Mouse (Mus musculus) forelimb bud, embryonic 11.5 days (tissue): ENCODE measurements around the gene Mier2.

ENCODE experiments used
- DNase-seq: peaks from one replicate; pipeline ENCODE4 v3.0.0-alpha.2; 2012; ENCODE audit warnings: low read depth, low spot score

Gene Mier2

DNA sequence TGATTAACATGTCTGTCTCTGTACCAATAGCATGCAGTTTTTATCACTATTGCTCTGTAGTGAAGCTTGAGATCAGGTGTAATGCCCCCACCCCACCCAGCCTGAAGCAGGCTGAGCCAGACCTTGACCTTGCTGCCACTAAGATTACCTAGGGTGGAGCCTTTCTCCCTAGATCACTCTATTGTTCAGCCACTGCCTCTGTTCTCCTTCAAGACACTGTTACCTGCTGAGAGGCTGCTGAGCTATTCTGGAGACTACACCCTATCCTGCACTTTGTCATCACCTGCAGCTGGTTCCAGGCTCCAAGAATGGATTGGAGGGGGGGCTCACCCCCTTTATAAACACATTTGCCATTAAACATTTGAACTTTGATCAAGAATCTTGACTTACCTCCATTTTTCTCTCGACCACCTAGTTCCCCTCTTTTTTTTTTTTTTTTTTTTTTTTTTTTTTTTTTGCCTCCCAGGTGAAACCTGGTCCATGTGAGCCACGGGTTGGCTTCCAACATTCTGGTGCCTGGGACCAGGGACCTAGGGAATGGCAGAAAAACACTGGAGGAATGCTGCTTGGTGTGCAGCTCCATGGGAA lies 58.2 kb downstream of the Mier2 start:
- DNase-seq = no peak

DNA sequence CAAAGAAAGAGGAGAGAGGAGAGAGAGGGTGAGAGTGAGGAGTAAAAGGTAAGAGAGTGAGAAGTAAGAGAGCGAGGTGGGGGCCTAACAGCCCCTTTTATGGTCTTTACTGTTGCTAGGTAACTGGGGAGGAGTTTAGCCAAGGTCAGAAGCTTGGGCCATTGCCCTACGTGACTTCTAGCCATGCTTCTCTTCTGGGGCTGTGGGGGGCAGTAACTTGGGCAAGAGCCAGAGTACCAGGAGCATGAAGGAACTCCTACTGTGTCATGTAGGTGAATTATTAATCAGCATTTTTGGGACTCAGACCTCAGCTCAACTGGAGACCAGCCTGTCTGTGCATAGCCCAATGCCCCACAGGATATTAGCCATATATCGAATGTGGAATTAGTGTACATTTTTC lies 59.1 kb downstream of the Mier2 start:
- DNase-seq = no peak
